Mouse (Mus musculus): ENCODE measurements around the gene Sox9. TPM values are rescaled to one million over a fixed set of nuclear protein-coding genes. Genes with fewer than 3 reads are reported as not detected.

Sox9 gene
- total and polyA plus RNA-seq, 3 experiments = not detected

DNA sequence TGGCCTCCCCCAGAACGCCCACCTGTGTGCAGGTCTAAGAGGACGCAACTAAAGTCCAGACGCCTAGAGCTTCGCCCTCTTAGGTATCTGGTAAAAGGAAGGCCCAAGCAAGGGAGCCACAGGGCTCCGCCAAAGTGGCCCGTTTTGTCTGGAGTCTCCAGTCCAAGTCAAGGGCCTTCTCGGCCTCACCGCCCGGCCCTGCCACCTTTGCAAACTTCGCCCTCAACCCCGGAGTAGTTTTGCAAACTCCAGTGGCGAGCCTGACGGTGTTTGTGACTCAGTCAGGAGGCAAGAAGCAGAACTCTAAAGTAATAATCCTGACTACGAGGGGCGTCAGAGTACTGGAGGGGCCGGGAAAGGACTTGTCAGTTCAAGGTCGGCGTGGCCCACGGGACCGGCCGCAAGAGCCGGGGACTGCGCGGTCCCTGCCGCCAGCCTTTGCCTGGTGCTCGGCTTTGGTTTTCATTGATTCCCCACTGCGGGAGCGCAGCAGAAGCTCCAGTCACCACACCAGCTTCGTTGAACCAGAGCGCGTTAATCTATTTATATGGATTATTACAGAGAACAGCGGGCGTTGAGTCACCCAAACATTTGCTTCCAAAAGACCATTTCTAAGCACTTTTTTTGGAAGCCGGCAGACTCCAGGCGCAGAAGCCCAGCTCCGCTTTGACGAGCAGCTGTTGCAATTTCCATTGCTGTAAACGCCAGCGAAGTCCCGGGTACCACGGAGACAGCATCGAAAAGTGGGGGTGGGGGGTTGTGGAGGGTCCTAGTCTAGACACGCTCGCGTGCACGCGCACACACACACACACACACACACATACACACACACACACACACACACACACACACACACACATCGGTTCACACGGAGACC, 751 bp upstream of the Sox9 start:
- Histone ChIP-seq H3K27me3 (ENCODE audit: control insufficient read depth in 1 of 2, insufficient read depth in 2 of 2, low read length in 2 of 2) (no peaks in the 10 kb centered on the region), H3K36me3 (ENCODE audit: control insufficient read depth in 1 of 2, insufficient read depth in 2 of 2, low read length in 2 of 2) (no peaks in the 10 kb centered on the region), H3K27ac (ENCODE audit: control insufficient read depth, low read depth, low read length) (no peak overlapping the region), H3K4me1 (ENCODE audit: control insufficient read depth in 1 of 2, insufficient read depth in 2 of 2, low read length in 2 of 2) (no peaks in the 10 kb centered on the region), H3K9me3 (replicated peaks; ENCODE audit: insufficient read depth, low read length) (no peaks in the 10 kb centered on the region), H3K9ac (ENCODE audit: control insufficient read depth, low read depth, low read length, poor library complexity, severe bottlenecking) (no peak overlapping the region), H3K79me2 (ENCODE audit: control insufficient read depth, insufficient read depth, low read length, poor library complexity) (no peaks in the 10 kb centered on the region), H3K4me3 (ENCODE audit: control insufficient read depth in 1 of 2, insufficient read depth in 1 of 2, low read depth in 2 of 2, low read length in 2 of 2) (no peak overlapping the region)
- TF ChIP-seq MYC (IDR thresholded peaks at IDR 0.05; ENCODE audit: low read depth, low read length) (no peak), MAFK (IDR thresholded peaks at IDR 0.05; ENCODE audit: borderline replicate concordance, low read depth, low read length) (no peak), UBTF (IDR thresholded peaks at IDR 0.05; ENCODE audit: borderline replicate concordance, insufficient read depth, low read depth, low read length) (no peak), SMC3 (IDR thresholded peaks at IDR 0.05; ENCODE audit: low read depth, low read length) (no peak), GATA1 (IDR thresholded peaks at IDR 0.05; ENCODE audit: low read depth, low read length) (no peak), ELF1 (IDR thresholded peaks at IDR 0.05; ENCODE audit: low read depth, low read length) (no peak), ZMIZ1 (IDR thresholded peaks at IDR 0.05; ENCODE audit: low read depth, low read length) (no peak), MYB (IDR thresholded peaks at IDR 0.05; ENCODE audit: low read depth, low read length) (no peak), POLR2AphosphoS2 (IDR thresholded peaks at IDR 0.05; ENCODE audit: low read length) (no peak), JUND (IDR thresholded peaks at IDR 0.05; ENCODE audit: low read depth, low read length) (no peak), ETS1 (IDR thresholded peaks at IDR 0.05; ENCODE audit: low read depth, low read length) (no peak)
- DNase-seq (ENCODE audit: low read depth, low spot score) = no peak

DNA sequence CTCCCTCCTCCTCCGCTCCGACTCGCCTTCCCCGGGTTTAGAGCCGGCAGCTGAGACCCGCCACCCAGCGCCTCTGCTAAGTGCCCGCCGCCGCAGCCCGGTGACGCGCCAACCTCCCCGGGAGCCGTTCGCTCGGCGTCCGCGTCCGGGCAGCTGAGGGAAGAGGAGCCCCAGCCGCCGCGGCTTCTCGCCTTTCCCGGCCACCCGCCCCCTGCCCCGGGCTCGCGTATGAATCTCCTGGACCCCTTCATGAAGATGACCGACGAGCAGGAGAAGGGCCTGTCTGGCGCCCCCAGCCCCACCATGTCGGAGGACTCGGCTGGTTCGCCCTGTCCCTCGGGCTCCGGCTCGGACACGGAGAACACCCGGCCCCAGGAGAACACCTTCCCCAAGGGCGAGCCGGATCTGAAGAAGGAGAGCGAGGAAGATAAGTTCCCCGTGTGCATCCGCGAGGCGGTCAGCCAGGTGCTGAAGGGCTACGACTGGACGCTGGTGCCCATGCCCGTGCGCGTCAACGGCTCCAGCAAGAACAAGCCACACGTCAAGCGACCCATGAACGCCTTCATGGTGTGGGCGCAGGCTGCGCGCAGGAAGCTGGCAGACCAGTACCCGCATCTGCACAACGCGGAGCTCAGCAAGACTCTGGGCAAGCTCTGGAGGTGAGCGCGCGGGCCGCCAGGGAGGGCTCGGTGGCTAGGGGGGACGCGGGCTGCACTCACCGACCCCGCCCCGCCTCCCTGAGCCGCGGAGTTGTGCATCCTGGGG, 515 bp downstream of the Sox9 start:
- H3K9ac ChIP-seq (ENCODE audit: control insufficient read depth, low read depth, low read length, poor library complexity, severe bottlenecking) = no peak overlapping the region

More for the DNA sequence above, 515 bp downstream of the Sox9 start:
- no peak overlapping the region for H3K27ac ChIP-seq (ENCODE audit: control insufficient read depth, low read depth, low read length)
- H3K4me3 ChIP-seq (ENCODE audit: control insufficient read depth in 1 of 2, insufficient read depth in 1 of 2, low read depth in 2 of 2, low read length in 2 of 2) = no peak overlapping the region
- no peaks in the 10 kb centered on the region for H3K4me1 ChIP-seq (ENCODE audit: control insufficient read depth in 1 of 2, insufficient read depth in 2 of 2, low read length in 2 of 2)
- H3K36me3 ChIP-seq (ENCODE audit: control insufficient read depth in 1 of 2, insufficient read depth in 2 of 2, low read length in 2 of 2) = no peaks in the 10 kb centered on the region
- no peaks in the 10 kb centered on the region for H3K27me3 ChIP-seq (ENCODE audit: control insufficient read depth in 1 of 2, insufficient read depth in 2 of 2, low read length in 2 of 2)
- no peaks in the 10 kb centered on the region for H3K79me2 ChIP-seq (ENCODE audit: control insufficient read depth, insufficient read depth, low read length, poor library complexity)
- no peak for DNase-seq (ENCODE audit: low read depth, low spot score)
- no peak for TF ChIP-seq MXI1 (IDR thresholded peaks at IDR 0.05; ENCODE audit: low read depth, low read length)
- TF ChIP-seq TCF12 (IDR thresholded peaks at IDR 0.05; ENCODE audit: low read depth, low read length) = no peak
- no peak for TF ChIP-seq MEF2A (IDR thresholded peaks at IDR 0.05; ENCODE audit: extremely low read depth, insufficient replicate concordance, low read depth, low read length, poor library complexity, severe bottlenecking)
- no peak for TF ChIP-seq RCOR1 (IDR thresholded peaks at IDR 0.05; ENCODE audit: low read depth, low read length)
- no peak for TF ChIP-seq ZKSCAN1 (IDR thresholded peaks at IDR 0.05; ENCODE audit: low read depth, low read length)
- TF ChIP-seq MAX (IDR thresholded peaks at IDR 0.05; ENCODE audit: low read length) = no peak
- TF ChIP-seq USF1 (IDR thresholded peaks at IDR 0.05; ENCODE audit: low read depth, low read length) = no peak
- no peak for TF ChIP-seq CTCF (IDR thresholded peaks at IDR 0.05 in 2 of 3, conservative IDR thresholded peaks at IDR 0.05 in 1 of 3; ENCODE audit: control insufficient read depth in 1 of 3, insufficient read depth in 1 of 3, low read depth in 2 of 3, low read length in 3 of 3, poor library complexity in 1 of 3, severe bottlenecking in 1 of 3)
- no peak for TF ChIP-seq E2F4 (IDR thresholded peaks at IDR 0.05; ENCODE audit: borderline replicate concordance, low read depth, low read length)
- no peak for TF ChIP-seq BHLHE40 (IDR thresholded peaks at IDR 0.05; ENCODE audit: borderline replicate concordance, low read depth, low read length)
- H3K9me3 ChIP-seq (replicated peaks; ENCODE audit: insufficient read depth, low read length) = no peaks in the 10 kb centered on the region
